Mouse (Mus musculus): ENCODE data around the gene Rnaseh2a. TPM values are rescaled to one million over a fixed set of nuclear protein-coding genes. Genes with fewer than 3 reads are reported as not detected.

The Rnaseh2a gene
- polyA plus RNA-seq, 1 experiment from 2014 or later = 95.9 TPM

GRCm38 (mm10) chr8:84996978-84997377 is 27.4 kb upstream of the Rnaseh2a start:
- Histone ChIP-seq H3K9me3 (replicated peaks; ENCODE audit: control insufficient read depth, low read length) (no peaks in the 10 kb centered on the region), H3K4me3 (ENCODE audit: low read depth, low read length) (no peak overlapping the region), H3K27me3 (ENCODE audit: control insufficient read depth, insufficient read depth, low read length) (peaks cover 36% of the 10 kb centered on the region), H3K36me3 (ENCODE audit: control insufficient read depth, insufficient read depth, low read length) (no peaks in the 10 kb centered on the region; the same call in 1 of the 2 replicates), H3K4me2 (no peak overlapping the region), H3K4me1 (ENCODE audit: control insufficient read depth, insufficient read depth, low read length) (peaks cover 9% of the 10 kb centered on the region), H3K27ac (ENCODE audit: low read depth, low read length) (no peak overlapping the region), H3K9ac (ENCODE audit: low read depth, low read length) (no peak overlapping the region)
- 72% methylated on average over 5 of the region's 5 CpGs for WGBS (ENCODE audit: insufficient replicate concordance)
- ATAC-seq (replicated peaks; ENCODE audit: insufficient number of reproducible peaks, low FRiP score, low TSS enrichment) = no peak

- no peaks in the 10 kb centered on the region for H3K9me3 ChIP-seq (replicated peaks; ENCODE audit: control insufficient read depth, low read length)
- H3K4me1 ChIP-seq (ENCODE audit: control insufficient read depth, insufficient read depth, low read length) = peaks cover 12% of the 10 kb centered on the region
- no peaks in the 10 kb centered on the region; the same call in 1 of the 2 replicates for H3K36me3 ChIP-seq (ENCODE audit: control insufficient read depth, insufficient read depth, low read length)
- peaks cover 36% of the 10 kb centered on the region for H3K27me3 ChIP-seq (ENCODE audit: control insufficient read depth, insufficient read depth, low read length)
- ATAC-seq (replicated peaks; ENCODE audit: insufficient number of reproducible peaks, low FRiP score, low TSS enrichment) = no peak
- 0 out of 2 replicates have a peak overlapping the region, but pooled peaks have one; percentile 20 for H3K4me2 ChIP-seq
- no peak overlapping the region for H3K4me3 ChIP-seq (ENCODE audit: low read depth, low read length)
- H3K27ac ChIP-seq (ENCODE audit: low read depth, low read length) = no peak overlapping the region
- 0 out of 2 replicates have a peak overlapping the region, but pooled peaks have one; percentile 4 for H3K9ac ChIP-seq (ENCODE audit: low read depth, low read length)
- 29% methylated on average over 25 of the region's 25 CpGs for WGBS (ENCODE audit: insufficient replicate concordance)
These were observed 26.1 kb upstream of the Rnaseh2a start for GRCm38 (mm10) chr8:84995680-84996079.

GRCm38 (mm10) chr8:84994375-84994774 is 24.8 kb upstream of the Rnaseh2a start:
- Histone ChIP-seq H3K9me3 (replicated peaks; ENCODE audit: control insufficient read depth, low read length) (no peaks in the 10 kb centered on the region), H3K27ac (ENCODE audit: low read depth, low read length) (no peak overlapping the region), H3K4me2 (no peak overlapping the region), H3K4me3 (ENCODE audit: low read depth, low read length) (no peak overlapping the region), H3K27me3 (ENCODE audit: control insufficient read depth, insufficient read depth, low read length) (peaks cover 36% of the 10 kb centered on the region), H3K36me3 (ENCODE audit: control insufficient read depth, insufficient read depth, low read length) (no peaks in the 10 kb centered on the region; the same call in 1 of the 2 replicates), H3K4me1 (ENCODE audit: control insufficient read depth, insufficient read depth, low read length) (peaks cover 13% of the 10 kb centered on the region), H3K9ac (ENCODE audit: low read depth, low read length) (no peak overlapping the region)
- 91% methylated on average over 9 of the region's 9 CpGs for WGBS (ENCODE audit: insufficient replicate concordance)
- no peak for ATAC-seq (replicated peaks; ENCODE audit: insufficient number of reproducible peaks, low FRiP score, low TSS enrichment)

GRCm38 (mm10) chr8:84990836-84991235 is 21.3 kb upstream of the Rnaseh2a start:
- Histone ChIP-seq H3K4me1 (ENCODE audit: control insufficient read depth, insufficient read depth, low read length) (peaks cover 12% of the 10 kb centered on the region), H3K27me3 (ENCODE audit: control insufficient read depth, insufficient read depth, low read length) (peaks cover 17% of the 10 kb centered on the region), H3K9me3 (replicated peaks; ENCODE audit: control insufficient read depth, low read length) (no peaks in the 10 kb centered on the region), H3K27ac (ENCODE audit: low read depth, low read length) (no peak overlapping the region), H3K4me3 (ENCODE audit: low read depth, low read length) (peak overlapping the region; percentile 63), H3K9ac (ENCODE audit: low read depth, low read length) (peak overlapping the region; percentile 77), H3K4me2 (peak overlapping the region; percentile 99), H3K36me3 (ENCODE audit: control insufficient read depth, insufficient read depth, low read length) (no peaks in the 10 kb centered on the region; the same call in 1 of the 2 replicates)
- 2% methylated on average over 15 of the region's 15 CpGs for WGBS (ENCODE audit: insufficient replicate concordance)
- ATAC-seq (replicated peaks; ENCODE audit: insufficient number of reproducible peaks, low FRiP score, low TSS enrichment) = peak; percentile 51

GRCm38 (mm10) chr8:84990349-84990748 is 20.8 kb upstream of the Rnaseh2a start, which contains the start of gene Hook2:
Hook2 (plus strand) TSS chr8:84990603.
- Histone ChIP-seq H3K9me3 (replicated peaks; ENCODE audit: control insufficient read depth, low read length) (no peaks in the 10 kb centered on the region), H3K4me1 (ENCODE audit: control insufficient read depth, insufficient read depth, low read length) (peaks cover 12% of the 10 kb centered on the region), H3K9ac (ENCODE audit: low read depth, low read length) (peak within 1 kb of the TSS; percentile 77), H3K4me3 (ENCODE audit: low read depth, low read length) (peak within 1 kb of the TSS; percentile 63), H3K36me3 (ENCODE audit: control insufficient read depth, insufficient read depth, low read length) (no peaks in the 10 kb centered on the region; the same call in 1 of the 2 replicates), H3K27me3 (ENCODE audit: control insufficient read depth, insufficient read depth, low read length) (peaks cover 12% of the 10 kb centered on the region), H3K4me2 (peak within 1 kb of the TSS; percentile 99), H3K27ac (ENCODE audit: low read depth, low read length) (no peak within 1 kb of the TSS)
- WGBS (ENCODE audit: insufficient replicate concordance) = under 1% methylated on average over 28 of the region's 28 CpGs
- peak; percentile 90 for ATAC-seq (replicated peaks; ENCODE audit: insufficient number of reproducible peaks, low FRiP score, low TSS enrichment)

GRCm38 (mm10) chr8:84989810-84990209 is 20.2 kb upstream of the Rnaseh2a start:
- H3K9me3 ChIP-seq (replicated peaks; ENCODE audit: control insufficient read depth, low read length) = no peaks in the 10 kb centered on the region
- under 1% methylated on average over 15 of the region's 15 CpGs for WGBS (ENCODE audit: insufficient replicate concordance)
- no peaks in the 10 kb centered on the region for H3K36me3 ChIP-seq (ENCODE audit: control insufficient read depth, insufficient read depth, low read length)
- H3K4me2 ChIP-seq = peak overlapping the region; percentile 99
- ATAC-seq (replicated peaks; ENCODE audit: insufficient number of reproducible peaks, low FRiP score, low TSS enrichment) = peak; percentile 62
- peaks cover 17% of the 10 kb centered on the region for H3K4me1 ChIP-seq (ENCODE audit: control insufficient read depth, insufficient read depth, low read length)
- no peak overlapping the region for H3K27ac ChIP-seq (ENCODE audit: low read depth, low read length)
- H3K9ac ChIP-seq (ENCODE audit: low read depth, low read length) = peak overlapping the region; percentile 68
- peaks cover 6% of the 10 kb centered on the region for H3K27me3 ChIP-seq (ENCODE audit: control insufficient read depth, insufficient read depth, low read length)
- peak overlapping the region; percentile 63 for H3K4me3 ChIP-seq (ENCODE audit: low read depth, low read length)

GRCm38 (mm10) chr8:84989311-84989731 is 19.8 kb upstream of the Rnaseh2a start:
- H3K4me3 ChIP-seq (ENCODE audit: low read depth, low read length) = no peak overlapping the region
- H3K4me1 ChIP-seq (ENCODE audit: control insufficient read depth, insufficient read depth, low read length) = peaks cover 22% of the 10 kb centered on the region
- H3K9me3 ChIP-seq (replicated peaks; ENCODE audit: control insufficient read depth, low read length) = no peaks in the 10 kb centered on the region
- no peaks in the 10 kb centered on the region for H3K36me3 ChIP-seq (ENCODE audit: control insufficient read depth, insufficient read depth, low read length)
- no peak overlapping the region for H3K9ac ChIP-seq (ENCODE audit: low read depth, low read length)
- peak overlapping the region; percentile 99 for H3K4me2 ChIP-seq
- WGBS (ENCODE audit: insufficient replicate concordance) = 14% methylated on average over 15 of the region's 15 CpGs
- H3K27ac ChIP-seq (ENCODE audit: low read depth, low read length) = no peak overlapping the region
- ATAC-seq (replicated peaks; ENCODE audit: insufficient number of reproducible peaks, low FRiP score, low TSS enrichment) = no peak
- peaks cover 2% of the 10 kb centered on the region for H3K27me3 ChIP-seq (ENCODE audit: control insufficient read depth, insufficient read depth, low read length)

- ATAC-seq (replicated peaks; ENCODE audit: insufficient number of reproducible peaks, low FRiP score, low TSS enrichment) = no peak
These were observed 18.3 kb upstream of the Rnaseh2a start for GRCm38 (mm10) chr8:84987903-84988302.

GRCm38 (mm10) chr8:84987388-84987787 is 17.8 kb upstream of the Rnaseh2a start:
- Histone ChIP-seq H3K27ac (ENCODE audit: low read depth, low read length) (no peak overlapping the region), H3K4me2 (no peak overlapping the region), H3K9ac (ENCODE audit: low read depth, low read length) (no peak overlapping the region), H3K27me3 (ENCODE audit: control insufficient read depth, insufficient read depth, low read length) (no peaks in the 10 kb centered on the region), H3K4me1 (ENCODE audit: control insufficient read depth, insufficient read depth, low read length) (peaks cover 24% of the 10 kb centered on the region), H3K9me3 (replicated peaks; ENCODE audit: control insufficient read depth, low read length) (no peaks in the 10 kb centered on the region), H3K36me3 (ENCODE audit: control insufficient read depth, insufficient read depth, low read length) (no peaks in the 10 kb centered on the region), H3K4me3 (ENCODE audit: low read depth, low read length) (no peak overlapping the region)
- 80% methylated on average over 5 of the region's 5 CpGs for WGBS (ENCODE audit: insufficient replicate concordance)
- no peak for ATAC-seq (replicated peaks; ENCODE audit: insufficient number of reproducible peaks, low FRiP score, low TSS enrichment)

More at GRCm38 (mm10) chr8:84987903-84988302, 18.3 kb upstream of the Rnaseh2a start:
- Histone ChIP-seq H3K4me3 (ENCODE audit: low read depth, low read length) (no peak overlapping the region), H3K27ac (ENCODE audit: low read depth, low read length) (no peak overlapping the region), H3K27me3 (ENCODE audit: control insufficient read depth, insufficient read depth, low read length) (no peaks in the 10 kb centered on the region), H3K4me2 (no peak overlapping the region), H3K9ac (ENCODE audit: low read depth, low read length) (no peak overlapping the region), H3K36me3 (ENCODE audit: control insufficient read depth, insufficient read depth, low read length) (no peaks in the 10 kb centered on the region), H3K9me3 (replicated peaks; ENCODE audit: control insufficient read depth, low read length) (no peaks in the 10 kb centered on the region), H3K4me1 (ENCODE audit: control insufficient read depth, insufficient read depth, low read length) (peaks cover 24% of the 10 kb centered on the region)
- WGBS (ENCODE audit: insufficient replicate concordance) = 61% methylated on average over 2 of the region's 2 CpGs
